Mouse (Mus musculus): ENCODE data around the gene Iqgap3.

Iqgap3 gene

DNA sequence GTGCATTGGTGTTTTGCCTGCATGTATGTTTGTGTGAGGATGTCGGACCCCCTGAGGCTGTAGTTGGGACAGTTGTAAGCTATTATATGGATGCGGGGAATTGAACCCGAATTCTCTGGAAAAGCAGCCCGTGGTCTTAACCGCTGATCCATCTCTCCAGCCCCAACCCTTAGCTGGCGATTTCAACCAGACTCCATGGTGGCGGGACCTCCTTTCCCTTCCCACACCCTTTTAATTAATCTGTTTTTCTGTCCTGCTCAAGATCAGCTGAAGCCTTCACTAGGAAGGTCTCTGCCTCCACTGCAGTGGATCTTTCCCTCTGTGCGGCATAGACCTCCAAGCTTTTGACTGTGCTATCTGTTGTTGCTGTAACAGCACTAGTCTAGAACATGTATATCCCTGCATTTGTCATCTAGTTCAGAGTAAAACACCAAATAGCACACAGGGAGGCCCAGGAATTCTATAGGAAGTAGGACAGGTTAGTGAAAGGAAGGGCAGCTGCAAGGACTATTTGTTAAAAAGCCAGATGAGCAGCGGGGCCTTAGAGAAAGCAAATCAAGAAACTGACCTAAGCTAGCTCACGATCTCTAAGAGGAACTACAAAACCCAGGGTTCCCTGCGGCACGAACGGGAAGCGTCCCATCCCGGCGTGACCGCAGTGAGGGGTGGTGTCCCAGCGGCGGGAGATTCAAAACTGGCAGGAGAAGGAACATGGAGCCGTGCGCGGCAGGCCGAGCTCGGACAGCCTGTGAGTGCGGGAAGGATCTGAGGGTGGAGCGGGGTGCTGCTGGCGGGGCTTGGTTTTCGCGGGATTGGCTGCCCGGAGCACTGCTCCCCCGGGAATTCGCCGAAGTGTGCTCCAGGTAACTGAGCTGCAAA, at the start of gene Iqgap3:
TSS of gene Iqgap3 (plus strand) at position 627 of the 879 bp plus-strand sequence.
- in situ Hi-C loops (cut with MboI, MseI), result loop anchor here in 1 of 2 experiments (10.0 kb wide), 1 partner anchor 163 kb away; no protein-coding TSS in a partner anchor

DNA sequence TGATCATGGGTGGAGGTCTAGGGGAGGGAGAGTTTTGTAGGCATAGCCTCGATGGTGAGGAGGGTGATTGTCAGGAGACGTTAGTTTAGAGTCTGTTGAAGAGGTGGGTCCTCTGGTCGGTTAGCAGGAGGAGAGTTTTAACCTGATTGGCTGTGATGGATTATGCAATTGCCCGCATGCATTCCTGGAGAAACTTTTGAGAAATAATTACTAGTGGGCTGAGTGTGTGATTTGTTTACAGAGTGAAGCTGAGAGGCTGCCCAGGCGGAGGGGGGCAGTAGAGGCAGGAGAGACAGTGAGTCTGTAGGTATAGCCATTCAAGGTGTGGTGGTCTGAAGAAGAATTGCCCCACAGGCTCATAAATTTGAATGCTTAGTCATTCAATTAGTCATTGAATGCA, 48.3 kb upstream of the Iqgap3 start:
- in situ Hi-C loops (cut with MboI, MseI), result no loop called here

DNA sequence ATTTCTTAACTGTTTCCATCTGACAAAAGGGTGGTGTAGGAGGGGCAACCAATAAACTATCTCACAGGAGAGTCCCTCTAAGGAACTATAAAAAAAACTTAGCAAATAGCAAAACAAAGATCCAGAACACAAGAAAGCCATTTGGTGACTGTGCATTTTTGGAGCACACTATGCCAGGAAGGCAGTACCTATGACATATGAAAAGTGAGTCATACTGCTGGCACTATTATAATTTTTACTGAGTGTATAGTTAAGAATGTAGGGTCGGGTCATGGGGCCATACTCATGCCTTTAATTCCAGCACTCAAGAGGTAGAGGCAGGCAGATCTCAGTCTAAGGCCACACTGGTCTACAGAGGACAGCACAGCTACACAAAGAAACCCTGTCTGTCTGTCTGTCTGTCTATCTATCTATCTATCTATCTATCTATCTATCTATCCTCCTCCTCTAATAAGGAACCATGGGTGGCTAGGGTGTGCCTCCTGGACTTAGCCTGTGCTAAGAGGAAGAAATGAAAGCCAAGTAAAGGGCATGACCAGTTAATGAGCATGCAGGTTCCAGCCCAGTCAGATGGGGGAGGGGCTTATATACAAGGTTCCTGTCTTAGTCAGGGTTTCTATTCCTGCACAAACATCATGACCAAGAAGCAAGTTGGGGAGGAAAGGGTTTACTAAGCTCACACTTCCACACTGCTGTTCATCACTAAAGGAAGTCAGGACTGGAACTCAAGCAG, 46.0 kb upstream of the Iqgap3 start:
- in situ Hi-C loops (cut with MboI, MseI), result no loop called here

DNA sequence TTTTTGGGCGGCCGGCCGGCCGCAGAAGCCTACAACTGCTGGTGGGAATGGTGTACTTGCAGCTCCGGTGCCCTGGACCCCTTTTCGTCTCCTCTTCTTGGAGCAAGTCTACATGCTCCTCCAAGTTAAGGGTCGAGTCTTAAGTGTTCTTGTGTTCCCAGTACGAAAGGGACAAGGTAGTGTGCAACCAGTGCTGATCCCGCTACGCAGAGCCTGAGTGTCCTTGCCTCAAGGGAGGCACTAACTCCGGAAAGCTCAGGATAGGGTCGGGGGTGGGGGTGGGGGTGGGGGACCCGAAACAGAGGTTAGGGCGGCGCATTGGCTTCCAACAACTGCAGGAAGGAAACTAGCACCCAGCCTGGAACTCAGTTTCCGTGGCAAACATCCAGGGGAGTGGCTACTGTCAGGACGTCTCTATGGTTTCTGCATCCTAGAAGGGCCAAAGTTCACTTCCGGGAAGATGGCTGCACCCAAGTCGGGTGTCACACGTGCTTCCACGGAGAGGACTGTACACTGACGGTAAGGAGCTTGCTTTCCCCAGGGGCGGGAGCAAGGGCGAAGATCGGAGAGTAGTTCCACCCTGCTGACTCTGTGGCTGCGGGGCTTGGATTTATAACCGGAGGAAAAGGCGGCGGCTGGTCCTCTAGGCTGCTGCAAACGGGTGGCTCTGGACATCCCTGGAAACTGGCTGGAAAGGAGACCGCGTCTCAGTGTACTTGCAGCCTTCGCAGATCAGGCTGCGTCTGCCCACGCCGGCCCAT, 38.9 kb upstream of the Iqgap3 start, which contains the start of gene Gpatch4:
TSS of gene Gpatch4 (plus strand) at position 448 of the 761 bp plus-strand sequence.
- in situ Hi-C loops (cut with MboI, MseI), result no loop called here

DNA sequence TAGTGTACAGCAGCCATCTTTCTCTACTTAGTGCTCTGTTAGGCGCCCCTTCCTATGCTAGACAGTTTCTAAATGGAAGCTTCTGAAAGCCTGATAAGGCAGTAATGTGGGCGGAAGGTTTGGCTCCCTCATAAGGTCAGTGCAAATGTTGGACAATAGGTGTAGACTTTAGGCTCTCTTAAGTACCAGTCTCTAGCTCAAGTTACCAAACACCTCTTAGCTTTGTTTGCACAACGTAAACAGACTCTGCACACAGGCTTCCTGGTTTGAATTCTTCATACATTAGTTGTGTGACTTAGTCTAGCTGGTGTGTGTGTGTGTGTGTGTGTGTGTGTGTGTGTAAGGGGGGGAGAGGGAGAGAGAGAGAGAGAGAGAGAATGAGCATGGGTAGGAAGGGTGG, 32.2 kb upstream of the Iqgap3 start:
- in situ Hi-C loops (cut with MboI, MseI), result no loop called here

DNA sequence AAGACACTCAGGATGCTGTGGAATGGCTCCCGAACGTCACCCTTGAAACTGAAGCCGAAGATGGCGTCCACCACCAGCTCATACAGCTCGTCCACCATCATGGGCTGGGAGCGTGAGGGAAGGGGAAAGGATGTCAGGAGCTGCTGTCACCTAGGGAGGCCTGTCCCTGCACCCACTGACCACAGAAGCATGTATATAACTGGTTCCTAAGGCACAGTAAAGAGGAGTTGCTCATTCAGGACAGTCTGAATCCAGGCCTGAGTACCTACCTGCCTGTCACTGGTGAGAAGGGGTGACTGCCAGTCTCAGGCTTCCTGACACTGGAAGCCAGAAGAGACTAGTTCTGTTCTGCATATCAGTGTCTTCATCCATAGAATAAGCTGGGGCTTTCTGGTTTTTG, 24.7 kb upstream of the Iqgap3 start:
- in situ Hi-C loops (cut with MboI, MseI), result loop anchor here in 1 of 2 experiments (5.0 kb wide), 1 partner anchor 35 kb away; no protein-coding TSS in a partner anchor

DNA sequence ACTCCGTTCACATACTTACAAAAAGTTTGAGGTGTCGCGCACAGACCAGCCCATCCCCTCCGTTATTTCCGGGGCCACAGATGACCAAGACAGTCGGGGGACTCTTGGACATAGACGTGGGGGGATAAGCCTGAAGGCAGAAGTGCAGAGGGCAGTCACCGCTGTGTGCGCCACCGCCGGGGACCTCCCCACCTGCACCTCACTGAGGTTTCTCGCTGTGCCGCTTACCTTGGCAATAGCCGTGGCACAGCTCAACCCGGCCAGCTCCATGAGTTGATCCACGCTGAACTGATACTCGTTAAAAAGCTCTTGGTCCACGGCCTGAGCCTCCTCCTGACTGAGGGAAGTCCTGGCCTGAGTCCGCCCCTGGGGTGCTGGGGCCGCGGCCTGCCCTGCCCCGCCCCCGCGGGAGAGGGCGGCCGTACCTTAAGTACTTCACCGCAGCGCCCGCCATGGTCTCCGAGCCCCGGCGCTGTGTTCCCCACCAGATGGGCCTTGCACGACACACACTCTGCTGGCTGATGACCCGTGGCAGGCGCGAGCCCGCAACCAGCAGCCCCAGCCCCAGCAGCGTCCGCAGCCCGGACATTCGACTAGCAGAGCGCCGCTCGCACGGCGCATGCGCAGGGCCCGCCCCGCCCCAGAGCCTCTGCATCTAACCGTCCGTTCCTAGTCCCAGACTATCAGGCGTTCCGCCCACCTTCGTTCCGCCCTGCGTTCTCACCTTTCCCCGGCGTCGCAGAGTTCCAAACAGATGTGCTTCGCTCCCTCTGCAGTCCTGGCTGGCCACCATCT, 23.7 kb upstream of the Iqgap3 start, which contains the start of gene Naxe:
TSS of gene Naxe (minus strand) at position 594 of the 795 bp plus-strand sequence.
- in situ Hi-C loops (cut with MboI, MseI), result loop anchor here in 1 of 2 experiments (5.0 kb wide), 1 partner anchor 36 kb away; no protein-coding TSS in a partner anchor

DNA sequence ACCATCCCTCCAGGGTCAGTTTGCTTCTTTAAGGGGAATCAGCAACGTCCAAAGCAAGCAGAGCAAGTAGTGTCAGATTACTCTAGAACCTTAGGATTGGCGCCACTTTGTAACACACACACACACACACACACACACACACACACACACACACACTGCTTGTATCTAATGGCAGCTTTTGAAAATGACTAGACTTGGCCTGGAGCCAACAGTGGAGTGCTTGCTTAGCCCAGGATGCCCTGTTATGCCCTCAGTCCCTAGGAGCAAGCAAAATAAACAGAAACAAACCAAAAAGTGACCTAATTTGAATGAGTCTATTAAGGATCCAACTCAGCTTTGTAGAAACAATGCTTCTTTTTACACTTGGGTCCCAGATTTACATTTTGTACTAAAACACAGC, 13.4 kb upstream of the Iqgap3 start:
- in situ Hi-C loops (cut with MboI, MseI), result no loop called here

DNA sequence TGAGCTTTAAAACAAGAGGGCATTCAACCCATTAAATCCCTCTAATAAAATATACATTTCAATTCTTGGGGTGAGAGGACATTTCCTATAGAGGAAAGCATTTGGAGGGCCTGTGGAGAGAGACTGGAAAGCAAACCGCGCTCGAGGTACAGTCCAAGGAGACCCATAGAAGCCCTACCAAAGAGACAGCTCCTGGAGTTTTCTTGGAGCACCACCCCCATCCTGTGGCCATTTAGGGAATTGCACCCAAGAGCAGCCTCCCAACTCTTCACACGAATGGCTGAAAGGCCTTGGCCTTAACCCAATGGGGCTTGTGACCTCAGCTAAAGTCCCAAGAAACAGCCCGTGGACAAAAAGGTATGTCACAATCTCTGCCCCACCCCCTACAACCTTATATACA, 10.0 kb upstream of the Iqgap3 start:
- in situ Hi-C loops (cut with MboI, MseI), result loop anchor here (5.0 kb wide), 2 partner anchors 64 to 69 kb away; partner anchors contain the start of gene Bcan (in 1 of the 2)

DNA sequence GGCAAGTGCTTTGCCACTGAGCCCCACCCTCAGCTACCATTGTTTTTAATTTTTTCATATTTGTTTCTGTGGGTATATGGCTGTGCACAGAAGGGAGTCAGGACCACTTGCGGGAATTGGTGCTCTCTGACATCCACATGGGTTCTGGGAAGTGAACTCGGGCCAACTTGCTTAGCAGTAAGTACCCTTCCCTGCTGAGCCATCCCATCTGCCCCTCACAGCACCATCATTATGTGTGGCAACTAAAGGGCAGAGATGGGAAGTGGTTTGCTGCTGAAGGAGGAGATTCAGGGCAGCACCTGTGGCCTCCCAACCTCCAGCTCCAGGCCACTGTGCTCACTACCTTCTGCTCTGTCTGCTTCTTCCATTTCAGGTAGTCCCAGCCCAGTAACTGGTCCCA, 8.1 kb upstream of the Iqgap3 start:
- in situ Hi-C loops (cut with MboI, MseI), result loop anchor here (5.0 kb wide), 2 partner anchors 66 to 71 kb away; partner anchors contain the start of gene Bcan (in 1 of the 2)

DNA sequence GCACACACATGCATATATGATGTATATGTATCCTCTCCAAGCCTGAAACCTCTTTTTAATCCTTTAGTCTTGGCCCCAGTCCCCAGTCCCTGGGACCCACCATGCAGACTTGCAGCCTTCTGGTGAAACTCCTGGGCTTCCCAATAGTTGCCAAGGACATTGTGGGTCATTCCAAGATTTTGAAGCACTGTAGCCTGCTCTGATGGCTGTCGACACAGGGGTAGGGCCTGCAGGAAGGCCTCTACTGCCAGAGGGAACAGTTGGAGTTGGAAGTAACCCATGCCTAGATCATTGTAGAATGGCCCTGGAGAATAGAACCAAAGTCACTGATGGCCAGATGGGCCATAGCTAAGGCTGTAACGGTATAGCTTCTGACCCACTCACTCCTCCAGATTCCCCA, 7.4 kb upstream of the Iqgap3 start:
- in situ Hi-C loops (cut with MboI, MseI), result loop anchor here (5.0 kb wide), 2 partner anchors 67 to 72 kb away; partner anchors contain the start of gene Bcan (in 1 of the 2)

DNA sequence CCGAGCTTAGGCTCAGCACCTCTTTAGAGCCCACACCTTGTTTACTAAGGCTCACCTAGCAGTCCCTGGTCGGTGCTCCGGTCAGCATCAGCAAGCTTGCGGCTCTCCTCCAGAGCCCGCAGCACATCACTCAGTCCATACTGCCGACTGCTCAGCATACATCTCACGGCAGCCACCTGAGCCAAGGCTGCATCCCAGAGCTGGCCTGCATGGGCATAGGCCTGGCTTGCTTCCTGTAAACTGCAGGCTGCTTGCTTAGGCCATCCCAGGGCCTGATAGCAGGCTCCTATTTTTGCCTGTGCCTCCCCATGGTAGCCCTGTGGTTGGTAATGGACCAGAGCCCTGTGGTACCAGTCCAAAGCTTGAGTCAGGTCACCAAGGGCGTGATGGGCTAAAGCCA, 7.0 kb upstream of the Iqgap3 start:
- in situ Hi-C loops (cut with MboI, MseI), result loop anchor here (5.0 kb wide), 2 partner anchors 67 to 72 kb away; partner anchors contain the start of gene Bcan (in 1 of the 2)

DNA sequence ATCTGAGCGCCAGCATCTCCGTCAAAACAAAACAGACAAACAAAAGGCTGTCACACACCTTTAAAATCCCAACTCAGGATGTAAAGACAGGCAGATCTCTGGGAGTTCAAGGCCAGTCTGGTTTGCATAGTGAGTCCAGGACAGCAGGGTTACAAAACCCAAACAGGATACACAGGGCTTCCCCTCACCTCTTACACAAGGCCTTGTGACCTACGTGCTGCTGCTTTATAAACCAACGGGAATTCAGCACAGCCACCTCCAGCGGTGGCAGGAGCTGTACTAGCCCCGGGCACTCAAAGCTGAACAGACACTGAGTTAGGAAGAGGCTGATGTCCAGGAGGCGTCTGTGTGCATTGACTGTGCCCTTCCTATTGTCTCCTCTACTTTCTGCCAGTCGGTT, 4.3 kb upstream of the Iqgap3 start:
- in situ Hi-C loops (cut with MboI, MseI), result no loop called here

DNA sequence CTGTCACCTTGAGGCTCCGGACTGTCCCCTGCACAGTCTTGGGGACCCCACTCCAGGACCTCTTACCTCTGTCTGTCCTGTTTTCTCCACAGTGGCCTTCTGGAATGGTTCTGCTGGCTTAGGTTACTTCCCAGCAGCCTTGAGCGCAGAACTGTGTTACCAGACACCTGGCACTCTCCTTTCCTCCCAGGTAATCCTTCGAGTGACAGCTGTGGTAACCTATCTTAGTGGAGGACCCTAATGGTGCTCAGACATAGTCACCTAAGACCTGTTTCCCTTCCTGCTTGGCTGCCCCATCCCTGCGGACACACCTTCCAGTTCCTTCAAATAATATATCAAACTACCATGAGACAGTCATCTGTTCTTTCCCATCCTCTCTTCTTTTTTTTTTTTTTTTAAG, 3.6 kb upstream of the Iqgap3 start, which contains the start of gene Ttc24:
TSS of gene Ttc24 (minus strand) at position 101 of the 400 bp plus-strand sequence.
- in situ Hi-C loops (cut with MboI, MseI), result no loop called here

DNA sequence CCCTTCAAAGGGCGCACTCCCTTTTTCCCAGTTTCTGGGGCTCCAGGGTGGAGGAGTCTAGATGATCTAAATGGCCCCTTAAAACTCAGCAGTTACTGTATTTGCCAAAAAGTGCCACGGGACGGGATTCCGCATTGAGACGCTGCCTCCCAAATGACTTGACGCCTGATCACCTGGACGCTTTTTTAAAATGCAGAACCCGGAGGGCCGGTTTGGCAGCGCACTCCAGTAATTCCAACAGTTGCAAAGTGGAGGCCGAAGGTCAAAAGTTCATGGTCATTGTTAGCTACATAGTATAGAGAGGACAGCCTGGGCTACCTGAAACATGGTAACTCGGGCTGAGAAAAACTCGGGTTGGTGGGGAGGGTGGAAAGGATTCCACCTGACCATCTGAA, 450 bp downstream of the Iqgap3 start:
- in situ Hi-C loops (cut with MboI, MseI), result loop anchor here in 1 of 2 experiments (10.0 kb wide), 1 partner anchor 163 kb away; no protein-coding TSS in a partner anchor

DNA sequence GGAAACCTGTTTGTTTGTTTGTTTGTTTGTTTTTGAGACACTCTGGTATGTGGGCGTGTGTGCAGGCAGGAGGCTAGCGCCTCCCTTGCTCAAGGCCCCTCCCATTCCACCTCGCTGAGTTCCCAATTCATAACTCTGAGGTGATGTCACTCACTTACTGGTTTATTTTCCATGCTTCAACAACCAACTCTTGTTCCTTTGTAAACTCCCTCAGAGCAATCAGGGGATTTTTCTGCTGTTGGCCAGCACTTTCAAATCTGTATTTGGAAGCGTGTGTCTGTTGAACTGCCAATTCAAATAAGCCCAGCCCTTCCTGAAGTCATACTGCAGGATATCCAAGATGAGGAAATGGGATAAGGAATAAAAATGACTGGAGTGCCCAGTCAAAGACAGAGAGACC, 892 bp downstream of the Iqgap3 start:
- in situ Hi-C loops (cut with MboI, MseI), result loop anchor here in 1 of 2 experiments (10.0 kb wide), 1 partner anchor 162 kb away; no protein-coding TSS in a partner anchor

DNA sequence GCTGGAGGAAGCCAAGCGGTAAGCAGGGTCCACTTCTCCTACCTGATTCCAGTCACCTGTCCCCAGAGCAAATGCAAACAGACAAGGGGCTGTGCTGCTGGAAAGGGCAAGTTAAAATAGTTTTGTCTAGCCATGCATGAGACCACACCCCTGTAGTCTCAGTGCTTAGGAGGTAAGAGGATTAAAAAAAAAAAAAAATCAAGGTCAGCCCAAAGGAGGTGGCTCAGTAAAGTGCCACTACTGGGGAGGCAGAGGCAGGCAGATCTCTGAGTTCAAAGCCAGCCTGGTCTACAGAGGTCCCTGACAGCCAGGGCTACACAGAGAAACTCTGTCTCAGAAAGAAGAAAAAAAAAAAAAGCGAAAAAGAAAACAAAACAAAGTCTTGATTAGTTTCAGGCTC, 2.2 kb downstream of the Iqgap3 start:
- in situ Hi-C loops (cut with MboI, MseI), result loop anchor here in 1 of 2 experiments (10.0 kb wide), 1 partner anchor 161 kb away; no protein-coding TSS in a partner anchor

DNA sequence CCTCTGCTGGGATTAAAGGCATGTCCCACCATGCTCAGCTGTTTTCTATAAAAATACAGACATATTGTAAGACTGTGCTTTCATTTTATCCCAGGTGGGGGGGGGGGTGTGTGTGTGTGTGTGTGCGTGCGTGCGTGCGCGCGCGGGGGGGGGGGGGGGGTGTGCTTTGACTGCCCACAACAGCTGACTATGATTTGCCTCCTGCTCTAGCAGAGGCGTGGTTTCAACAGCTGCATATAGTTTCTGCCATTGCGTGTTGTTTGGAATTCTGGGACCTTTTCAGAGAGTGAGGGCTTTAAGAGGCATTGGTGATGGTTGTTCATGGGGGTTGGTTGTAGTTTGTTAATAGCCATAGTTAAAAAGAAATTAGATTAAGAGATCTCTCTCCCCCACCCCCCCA, 3.7 kb downstream of the Iqgap3 start:
- in situ Hi-C loops (cut with MboI, MseI), result loop anchor here in 1 of 2 experiments (10.0 kb wide), 1 partner anchor 159 kb away; no protein-coding TSS in a partner anchor

DNA sequence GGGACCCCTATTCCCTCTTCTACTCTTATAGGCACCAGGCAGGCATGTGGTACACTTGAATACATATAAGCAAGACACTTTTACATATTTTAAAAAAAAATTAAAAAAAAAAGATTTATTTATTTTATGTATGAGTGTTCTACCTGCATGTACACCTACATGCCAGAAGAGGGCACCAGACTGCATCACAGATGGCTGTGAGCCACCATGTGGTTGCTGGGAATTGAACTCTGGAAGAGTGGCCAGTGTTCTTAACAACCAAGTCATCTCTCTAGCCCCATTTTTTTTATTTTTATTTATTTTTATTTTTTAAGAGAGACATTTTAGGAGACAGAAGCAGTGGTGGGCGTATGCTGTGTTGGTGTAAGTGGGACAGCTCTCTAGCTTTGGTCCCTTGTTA, 5.9 kb downstream of the Iqgap3 start:
- in situ Hi-C loops (cut with MboI, MseI), result loop anchor here in 1 of 2 experiments (10.0 kb wide), 1 partner anchor 157 kb away; no protein-coding TSS in a partner anchor

DNA sequence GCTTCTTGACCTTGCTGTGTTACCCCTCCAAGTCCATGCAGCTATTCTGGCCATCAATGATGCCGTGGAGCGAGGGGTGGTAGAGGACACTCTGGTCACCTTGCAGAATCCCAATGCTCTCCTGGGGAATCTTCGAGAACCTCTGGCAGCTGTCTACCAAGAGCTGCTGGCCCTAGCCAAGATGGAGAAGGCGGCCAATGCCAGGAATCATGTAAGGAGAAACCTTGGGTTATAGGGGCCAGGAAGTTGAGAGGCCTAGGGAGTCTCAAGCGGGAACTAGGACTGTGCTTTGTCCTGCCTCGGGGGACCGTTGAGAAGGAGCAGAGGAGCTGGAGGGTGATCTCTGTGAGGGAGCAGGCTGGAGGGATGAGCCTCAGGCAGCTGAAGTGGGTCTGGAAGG, 8.3 kb downstream of the Iqgap3 start:
- in situ Hi-C loops (cut with MboI, MseI), result loop anchor here (5.0 kb wide), 3 partner anchors 37 to 82 kb away; no protein-coding TSS in a partner anchor
